Mouse (Mus musculus): ENCODE measurements around the gene 9130213A22Rik. TPM values are rescaled to one million over a fixed set of nuclear protein-coding genes. Genes with fewer than 3 reads are reported as not detected.

The 9130213A22Rik gene
- polyA plus RNA-seq, 1 experiment from 2014 or later, result 0.49 TPM

GRCm38 (mm10) chr11:69111865-69112264 lies 10.5 kb downstream of the 9130213A22Rik start:
- Histone ChIP-seq H3K9ac (ENCODE audit: low read depth, low read length) (no peak overlapping the region), H3K27ac (ENCODE audit: low read length) (no peak overlapping the region), H3K4me3 (ENCODE audit: low read depth, low read length) (no peak overlapping the region), H3K4me2 (ENCODE audit: low read length) (peak overlapping the region; percentile 67; the same call in 1 of the 2 replicates), H3K9me3 (replicated peaks; ENCODE audit: control insufficient read depth, low read length, poor library complexity, severe bottlenecking) (no peaks in the 10 kb centered on the region), H3K4me1 (ENCODE audit: control insufficient read depth, insufficient read depth, low read length) (peaks cover 4% of the 10 kb centered on the region; the same call in 1 of the 2 replicates), H3K27me3 (ENCODE audit: control insufficient read depth, insufficient read depth, low read depth, low read length) (no peaks in the 10 kb centered on the region), H3K36me3 (ENCODE audit: control insufficient read depth, insufficient read depth, low read length) (peaks cover 10% of the 10 kb centered on the region; the same call in 1 of the 2 replicates)
- no peak for ATAC-seq
- WGBS, result 60% methylated on average over 4 of the region's 4 CpGs

DNA sequence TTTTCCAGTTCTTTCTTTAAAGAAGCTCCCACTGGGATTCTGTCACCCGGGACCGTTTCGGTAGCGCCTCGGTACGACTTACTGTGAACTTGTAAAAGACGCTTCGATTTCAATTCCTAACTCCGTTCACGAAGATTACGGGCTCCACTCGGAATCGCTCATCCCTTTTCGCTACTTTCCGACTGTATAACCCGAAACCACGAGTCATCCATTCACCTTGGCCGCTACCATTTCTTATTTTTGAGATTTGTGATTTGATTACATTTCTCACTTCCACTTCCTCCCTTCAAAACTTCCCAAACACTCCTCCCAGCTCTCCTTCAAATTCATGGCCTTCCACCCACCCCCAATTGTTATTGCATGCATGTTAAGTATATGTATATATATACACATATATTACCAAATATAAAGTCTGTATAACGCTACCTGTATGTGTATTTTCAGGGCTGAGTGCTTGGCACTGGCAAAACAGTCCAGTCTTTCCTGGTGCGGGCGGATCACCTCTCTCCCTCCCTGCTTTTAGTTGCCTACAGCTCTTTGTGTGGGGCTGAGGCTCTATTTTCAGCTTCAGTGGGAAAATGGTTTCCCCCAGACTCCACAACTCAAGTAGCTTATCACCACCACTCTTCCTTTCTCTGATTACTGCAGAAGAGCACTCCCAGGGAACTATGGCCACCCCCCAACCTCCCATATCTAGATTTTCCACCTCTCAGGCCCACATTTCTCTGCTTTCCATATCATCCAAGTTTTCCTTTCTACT lies 11.2 kb downstream of the 9130213A22Rik start:
- Histone ChIP-seq H3K4me1 (ENCODE audit: control insufficient read depth, insufficient read depth, low read length) (0 out of 2 replicates have a peak, but pooled peaks cover 2% of the 10 kb centered on the region), H3K27ac (ENCODE audit: low read length) (no peak overlapping the region), H3K27me3 (ENCODE audit: control insufficient read depth, insufficient read depth, low read depth, low read length) (no peaks in the 10 kb centered on the region), H3K36me3 (ENCODE audit: control insufficient read depth, insufficient read depth, low read length) (peaks cover 10% of the 10 kb centered on the region), H3K9me3 (replicated peaks; ENCODE audit: control insufficient read depth, low read length, poor library complexity, severe bottlenecking) (no peaks in the 10 kb centered on the region), H3K4me2 (ENCODE audit: low read length) (peak overlapping the region; percentile 67), H3K4me3 (ENCODE audit: low read depth, low read length) (peak overlapping the region; percentile 47), H3K9ac (ENCODE audit: low read depth, low read length) (peak overlapping the region; percentile 31; the same call in 1 of the 2 replicates)
- ATAC-seq, result no peak
- WGBS, result 3% methylated on average over 21 of the region's 21 CpGs

- H3K4me2 ChIP-seq (ENCODE audit: low read length), result peak overlapping the region; percentile 67
- H3K9me3 ChIP-seq (replicated peaks; ENCODE audit: control insufficient read depth, low read length, poor library complexity, severe bottlenecking), result no peaks in the 10 kb centered on the region
- H3K9ac ChIP-seq (ENCODE audit: low read depth, low read length), result peak overlapping the region; percentile 51; the same call in 1 of the 2 replicates
- H3K36me3 ChIP-seq (ENCODE audit: control insufficient read depth, insufficient read depth, low read length), result peaks cover 15% of the 10 kb centered on the region
- under 1% methylated on average over 29 of the region's 30 CpGs for WGBS
- H3K27ac ChIP-seq (ENCODE audit: low read length), result peak overlapping the region; percentile 14; the same call in 1 of the 2 replicates
- 0 out of 2 replicates have a peak, but pooled peaks cover 2% of the 10 kb centered on the region for H3K4me1 ChIP-seq (ENCODE audit: control insufficient read depth, insufficient read depth, low read length)
- peak; percentile 57 for ATAC-seq
- peak overlapping the region; percentile 47 for H3K4me3 ChIP-seq (ENCODE audit: low read depth, low read length)
- H3K27me3 ChIP-seq (ENCODE audit: control insufficient read depth, insufficient read depth, low read depth, low read length), result no peaks in the 10 kb centered on the region
Observed at GRCm38 (mm10) chr11:69110319-69111046, 11.9 kb downstream of the 9130213A22Rik start.

DNA sequence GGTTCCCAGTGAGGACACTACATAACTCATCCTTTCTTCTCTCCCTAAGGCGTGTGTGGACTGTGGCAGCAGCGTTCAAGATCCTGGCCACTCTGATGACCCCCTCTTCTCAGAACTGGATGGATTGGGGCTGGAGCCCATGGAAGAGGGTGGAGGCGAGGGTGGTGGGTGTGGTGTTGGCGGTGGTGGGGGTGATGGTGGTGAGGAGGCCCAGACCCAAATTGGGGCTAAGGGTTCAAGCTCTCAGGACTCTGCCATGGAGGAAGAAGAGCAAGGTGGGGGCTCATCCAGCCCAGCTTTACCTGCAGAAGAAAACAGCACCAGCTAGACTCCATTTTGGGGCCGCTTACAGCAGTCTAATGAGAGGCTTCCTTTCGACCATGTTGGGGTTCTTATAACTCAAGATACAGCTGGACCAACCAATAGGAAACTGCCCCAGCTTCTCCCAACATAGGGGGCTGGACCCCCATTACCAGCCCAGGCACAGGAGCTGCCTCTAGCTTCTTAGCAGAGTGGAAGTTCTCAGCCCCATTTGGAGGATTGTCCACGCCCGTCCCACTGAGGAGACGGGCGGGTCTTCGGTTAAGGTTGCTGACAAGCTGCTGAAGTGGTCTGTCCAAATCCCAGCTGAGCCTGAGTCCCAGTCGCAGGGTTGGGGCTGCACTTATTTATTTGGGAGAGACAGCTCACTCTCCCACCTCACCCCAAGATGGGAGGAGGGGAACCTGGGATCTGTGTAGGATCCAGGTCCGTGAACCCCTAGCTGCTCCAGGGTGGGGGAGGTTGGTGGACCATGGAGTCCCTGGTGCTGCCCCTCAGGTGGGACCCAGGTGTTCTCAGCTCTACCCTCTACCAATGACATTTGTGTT lies 13.1 kb downstream of the 9130213A22Rik start:
- ATAC-seq, result no peak
- Histone ChIP-seq H3K4me3 (ENCODE audit: low read depth, low read length) (no peak overlapping the region), H3K27me3 (ENCODE audit: control insufficient read depth, insufficient read depth, low read depth, low read length) (no peaks in the 10 kb centered on the region), H3K4me2 (ENCODE audit: low read length) (no peak overlapping the region), H3K9ac (ENCODE audit: low read depth, low read length) (no peak overlapping the region), H3K27ac (ENCODE audit: low read length) (no peak overlapping the region), H3K4me1 (ENCODE audit: control insufficient read depth, insufficient read depth, low read length) (0 out of 2 replicates have a peak, but pooled peaks cover 2% of the 10 kb centered on the region), H3K36me3 (ENCODE audit: control insufficient read depth, insufficient read depth, low read length) (peaks cover 20% of the 10 kb centered on the region), H3K9me3 (replicated peaks; ENCODE audit: control insufficient read depth, low read length, poor library complexity, severe bottlenecking) (no peaks in the 10 kb centered on the region)
- WGBS, result 84% methylated on average over 13 of the region's 13 CpGs

DNA sequence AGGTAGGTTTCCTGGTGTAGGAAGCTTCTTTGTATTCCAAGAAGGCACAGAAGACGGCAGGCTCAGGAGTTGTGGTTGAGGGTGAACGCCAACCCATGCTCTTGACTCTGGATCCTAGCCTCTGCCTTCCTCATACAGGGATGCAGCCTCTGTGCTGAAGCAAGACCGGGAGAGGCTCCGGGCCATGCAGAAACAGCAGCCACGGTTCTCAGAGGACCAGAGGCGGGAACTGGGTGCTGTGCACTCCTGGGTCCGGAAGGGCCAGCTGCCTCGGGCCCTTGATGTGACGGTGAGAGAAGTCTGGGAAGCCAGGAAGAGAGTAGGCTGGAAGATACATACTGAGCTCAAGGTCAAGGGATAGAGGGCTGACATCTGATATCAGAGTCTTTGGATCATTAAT lies 14.2 kb downstream of the 9130213A22Rik start:
- 94% methylated on average over 9 of the region's 9 CpGs for WGBS
- no peak overlapping the region for H3K4me3 ChIP-seq (ENCODE audit: low read depth, low read length)
- no peak overlapping the region for H3K27ac ChIP-seq (ENCODE audit: low read length)
- no peaks in the 10 kb centered on the region for H3K27me3 ChIP-seq (ENCODE audit: control insufficient read depth, insufficient read depth, low read depth, low read length)
- peaks cover 29% of the 10 kb centered on the region for H3K36me3 ChIP-seq (ENCODE audit: control insufficient read depth, insufficient read depth, low read length)
- no peak for ATAC-seq
- no peak overlapping the region for H3K9ac ChIP-seq (ENCODE audit: low read depth, low read length)
- no peaks in the 10 kb centered on the region for H3K9me3 ChIP-seq (replicated peaks; ENCODE audit: control insufficient read depth, low read length, poor library complexity, severe bottlenecking)
- 0 out of 2 replicates have a peak, but pooled peaks cover 2% of the 10 kb centered on the region for H3K4me1 ChIP-seq (ENCODE audit: control insufficient read depth, insufficient read depth, low read length)
- H3K4me2 ChIP-seq (ENCODE audit: low read length), result no peak overlapping the region

DNA sequence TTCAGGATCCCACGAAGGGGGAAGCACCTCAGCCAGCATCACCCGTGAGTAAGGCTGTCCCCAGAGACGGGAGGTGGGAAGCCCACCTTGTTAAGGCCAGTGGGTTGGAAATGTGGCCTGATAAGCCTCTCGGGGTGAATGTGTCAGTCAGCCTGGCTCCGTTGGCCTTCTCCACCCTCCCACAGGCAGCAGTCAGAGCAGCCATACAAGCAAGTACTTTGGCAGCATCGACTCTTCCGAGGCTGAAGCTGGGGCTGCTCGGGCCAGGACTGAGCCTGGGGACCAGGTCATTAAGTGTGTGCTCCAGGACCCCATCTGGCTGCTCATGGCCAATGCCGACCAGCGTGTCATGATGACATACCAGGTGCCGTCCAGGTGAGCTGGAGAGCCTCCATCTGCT lies 14.7 kb downstream of the 9130213A22Rik start:
- H3K9ac ChIP-seq (ENCODE audit: low read depth, low read length), result no peak overlapping the region
- no peak overlapping the region for H3K4me3 ChIP-seq (ENCODE audit: low read depth, low read length)
- H3K4me2 ChIP-seq (ENCODE audit: low read length), result no peak overlapping the region
- H3K36me3 ChIP-seq (ENCODE audit: control insufficient read depth, insufficient read depth, low read length), result peaks cover 35% of the 10 kb centered on the region
- ATAC-seq, result no peak
- H3K27me3 ChIP-seq (ENCODE audit: control insufficient read depth, insufficient read depth, low read depth, low read length), result no peaks in the 10 kb centered on the region
- no peak overlapping the region for H3K27ac ChIP-seq (ENCODE audit: low read length)
- no peaks in the 10 kb centered on the region for H3K9me3 ChIP-seq (replicated peaks; ENCODE audit: control insufficient read depth, low read length, poor library complexity, severe bottlenecking)
- 94% methylated on average over 11 of the region's 11 CpGs for WGBS
- 0 out of 2 replicates have a peak, but pooled peaks cover 2% of the 10 kb centered on the region for H3K4me1 ChIP-seq (ENCODE audit: control insufficient read depth, insufficient read depth, low read length)

- 88% methylated on average over 10 of the region's 11 CpGs for WGBS
- Histone ChIP-seq H3K4me3 (ENCODE audit: low read depth, low read length) (no peak overlapping the region), H3K36me3 (ENCODE audit: control insufficient read depth, insufficient read depth, low read length) (peaks cover 42% of the 10 kb centered on the region), H3K27ac (ENCODE audit: low read length) (no peak overlapping the region), H3K9ac (ENCODE audit: low read depth, low read length) (no peak overlapping the region), H3K9me3 (replicated peaks; ENCODE audit: control insufficient read depth, low read length, poor library complexity, severe bottlenecking) (no peaks in the 10 kb centered on the region), H3K27me3 (ENCODE audit: control insufficient read depth, insufficient read depth, low read depth, low read length) (no peaks in the 10 kb centered on the region), H3K4me1 (ENCODE audit: control insufficient read depth, insufficient read depth, low read length) (0 out of 2 replicates have a peak, but pooled peaks cover 2% of the 10 kb centered on the region), H3K4me2 (ENCODE audit: low read length) (no peak overlapping the region)
- no peak for ATAC-seq
Observed at GRCm38 (mm10) chr11:69106842-69107241, 15.5 kb downstream of the 9130213A22Rik start.

GRCm38 (mm10) chr11:69106299-69106698 lies 16.1 kb downstream of the 9130213A22Rik start:
- Histone ChIP-seq H3K27ac (ENCODE audit: low read length) (no peak overlapping the region), H3K9me3 (replicated peaks; ENCODE audit: control insufficient read depth, low read length, poor library complexity, severe bottlenecking) (no peaks in the 10 kb centered on the region), H3K4me3 (ENCODE audit: low read depth, low read length) (no peak overlapping the region), H3K9ac (ENCODE audit: low read depth, low read length) (no peak overlapping the region), H3K36me3 (ENCODE audit: control insufficient read depth, insufficient read depth, low read length) (peaks cover 45% of the 10 kb centered on the region), H3K4me2 (ENCODE audit: low read length) (no peak overlapping the region), H3K27me3 (ENCODE audit: control insufficient read depth, insufficient read depth, low read depth, low read length) (no peaks in the 10 kb centered on the region), H3K4me1 (ENCODE audit: control insufficient read depth, insufficient read depth, low read length) (0 out of 2 replicates have a peak, but pooled peaks cover 2% of the 10 kb centered on the region)
- ATAC-seq, result no peak
- WGBS, result 92% methylated on average over 11 of the region's 11 CpGs
